Mouse (Mus musculus): ENCODE results near the gene Krtap10-10.

The Krtap10-10 gene

GRCm38 (mm10) chr10:77867546-77867945 is 31.8 kb downstream of the Krtap10-10 start:
- DNase-seq (ENCODE audit: low spot score): no peak

DNA sequence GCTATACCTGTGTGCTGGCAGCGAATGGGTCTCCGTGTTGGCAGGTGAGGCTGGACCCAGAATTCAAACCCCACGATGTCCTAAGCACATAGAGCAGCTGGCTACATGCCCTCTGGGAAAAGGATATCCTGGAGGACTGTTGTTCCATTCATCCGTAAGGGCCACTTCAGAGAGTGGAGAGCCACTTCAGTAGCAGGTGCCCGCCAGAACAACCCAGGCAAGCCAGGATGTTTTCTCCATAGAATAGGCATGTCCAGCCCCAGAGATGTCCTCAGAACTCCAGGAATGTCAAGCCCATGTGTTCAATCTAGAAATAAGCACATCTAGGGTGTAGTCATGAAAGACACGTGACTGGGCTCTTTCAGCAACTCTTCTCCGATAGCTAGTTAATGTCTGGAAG is 33.9 kb downstream of the Krtap10-10 start:
- no peak for DNase-seq (ENCODE audit: low spot score)

- DNase-seq (ENCODE audit: low spot score): peak; percentile 31
Observed at GRCm38 (mm10) chr10:77878985-77879384, 43.2 kb downstream of the Krtap10-10 start.

GRCm38 (mm10) chr10:77880305-77880704 is 44.6 kb downstream of the Krtap10-10 start:
- no peak for DNase-seq (ENCODE audit: low spot score)

GRCm38 (mm10) chr10:77882553-77882952 is 46.8 kb downstream of the Krtap10-10 start:
- DNase-seq (ENCODE audit: low spot score): no peak

DNA sequence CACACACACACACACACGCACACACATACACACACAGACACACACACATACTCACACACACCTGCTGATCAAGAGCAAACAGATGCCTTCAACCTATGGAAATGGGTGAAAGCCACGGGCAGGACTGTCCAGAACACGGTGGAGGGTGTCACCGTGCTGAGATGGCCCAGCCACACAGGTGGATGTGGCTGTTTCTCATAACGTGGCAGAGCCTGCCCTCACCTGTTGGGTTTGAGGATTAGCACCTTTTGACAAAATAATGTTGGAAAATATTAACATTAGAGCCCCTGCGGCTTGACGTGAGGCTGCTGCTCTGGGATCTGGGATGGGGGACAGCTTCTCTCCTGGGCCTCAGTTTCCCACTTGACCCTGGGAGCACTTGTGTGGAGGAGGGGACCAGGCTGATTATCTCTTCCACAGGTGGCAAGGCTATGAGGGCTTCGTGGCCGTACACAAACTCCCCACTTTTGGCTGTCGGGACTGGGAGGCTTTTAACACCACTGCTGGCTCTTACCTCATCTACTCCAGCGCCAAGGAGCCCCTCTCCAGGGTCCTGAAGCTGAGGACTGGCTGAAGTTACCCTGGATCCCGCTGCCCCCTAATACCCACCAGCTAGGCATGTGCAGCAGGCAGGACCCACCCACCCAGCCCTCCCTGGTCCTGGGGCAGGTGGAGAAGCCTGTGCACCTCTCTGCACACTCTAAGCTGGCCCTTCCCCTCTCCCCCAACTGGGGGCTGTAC is 50.4 kb downstream of the Krtap10-10 start:
- peak; percentile 6 for DNase-seq (ENCODE audit: low spot score)

Data from adipocyte (in vitro differentiated cells).